Mouse (Mus musculus) cerebellum, postnatal 25 days (tissue): ENCODE measurements around the gene Ccsap.

Experiments used
- DNase-seq, 2 experiments: peaks; one replicate each; pipeline ENCODE4 v3.0.0; 2021; ENCODE audit warnings: mixed read lengths in 2 of 2

Gene Ccsap

GRCm38 (mm10) chr8:123832757-123833156, 27.3 kb downstream of the Ccsap start:
- DNase-seq: peak; percentile 60 to 76

GRCm38 (mm10) chr8:123827523-123827922, 32.5 kb downstream of the Ccsap start:
- DNase-seq: peak; percentile 72

GRCm38 (mm10) chr8:123826758-123827157, 33.3 kb downstream of the Ccsap start:
- DNase-seq: peak; percentile 53 to 66

GRCm38 (mm10) chr8:123826001-123826400, 34.0 kb downstream of the Ccsap start:
- DNase-seq: peak; percentile 48 to 72

GRCm38 (mm10) chr8:123823532-123824123, 36.4 kb downstream of the Ccsap start:
- no peak for DNase-seq

- DNase-seq: peak in 1 of 2 experiments; percentile 11
Measured at GRCm38 (mm10) chr8:123823111-123823510, 36.9 kb downstream of the Ccsap start.

GRCm38 (mm10) chr8:123820780-123821179, 39.2 kb downstream of the Ccsap start:
- DNase-seq: no peak

- no peak for DNase-seq
Measured at GRCm38 (mm10) chr8:123819683-123820610, 40.1 kb downstream of the Ccsap start.

GRCm38 (mm10) chr8:123817747-123818146, 42.3 kb downstream of the Ccsap start:
- DNase-seq: no peak

- DNase-seq: no peak
Measured at GRCm38 (mm10) chr8:123816939-123817338, 43.1 kb downstream of the Ccsap start.

GRCm38 (mm10) chr8:123815325-123815724, 44.7 kb downstream of the Ccsap start:
- peak in 1 of 2 experiments; percentile 51 for DNase-seq

- no peak for DNase-seq
Measured at GRCm38 (mm10) chr8:123813892-123814266, 46.1 kb downstream of the Ccsap start.

- DNase-seq: peak; percentile 89 to 90
Measured at GRCm38 (mm10) chr8:123813173-123813891, 46.7 kb downstream of the Ccsap start.

GRCm38 (mm10) chr8:123812227-123812626, 47.8 kb downstream of the Ccsap start:
- DNase-seq: no peak

- peak in 1 of 2 experiments; percentile 4 for DNase-seq
Measured at GRCm38 (mm10) chr8:123809342-123809741, 50.7 kb downstream of the Ccsap start.

GRCm38 (mm10) chr8:123808671-123809070, 51.3 kb downstream of the Ccsap start:
- DNase-seq: peak in 1 of 2 experiments; percentile 5

- DNase-seq: no peak
Measured at GRCm38 (mm10) chr8:123807852-123808573, 52.0 kb downstream of the Ccsap start.

GRCm38 (mm10) chr8:123807024-123807431, 53.0 kb downstream of the Ccsap start:
- DNase-seq: peak in 1 of 2 experiments; percentile 35

GRCm38 (mm10) chr8:123806374-123806935, 53.6 kb downstream of the Ccsap start:
- DNase-seq: peak in 1 of 2 experiments; percentile 59

GRCm38 (mm10) chr8:123805718-123806373, 54.2 kb downstream of the Ccsap start, which contains the start of gene Rab4a:
TSS of gene Rab4a (plus strand) at chr8:123805985.
- peak; percentile 92 to 96 for DNase-seq

- no peak for DNase-seq
Measured at GRCm38 (mm10) chr8:123805209-123805717, 54.7 kb downstream of the Ccsap start.
